Mouse (Mus musculus): ENCODE data around the gene Gm12830.

- TF ChIP-seq CTCF (IDR thresholded peaks at IDR 0.05; ENCODE audit: control insufficient read depth, insufficient read depth, insufficient read length) (no peak), MYOG (IDR thresholded peaks at IDR 0.05; ENCODE audit: control insufficient read depth, extremely low read depth, insufficient read length) (no peak), USF1 (IDR thresholded peaks at IDR 0.05; ENCODE audit: low read depth) (no peak), MAX (IDR thresholded peaks at IDR 0.05) (no peak), CEBPB (IDR thresholded peaks at IDR 0.05; ENCODE audit: low read depth) (no peak), MYOD1 (IDR thresholded peaks at IDR 0.05; ENCODE audit: control insufficient read depth, insufficient read length, low read depth) (no peak), FOSL1 (IDR thresholded peaks at IDR 0.05; ENCODE audit: insufficient read depth, low read length, poor library complexity, severe bottlenecking) (no peak)
Measured at GRCm38 (mm10) chr4:114902641-114903421, 81.3 kb downstream of the Gm12830 start.

Data from C2C12 (cell line).